Mouse (Mus musculus) embryonic fibroblast, embryonic 13.5 days (primary cell): ENCODE measurements at regions not wholly inside any gene's neighbourhood (a gene's known extent, or its start where the extent isn't known, plus 50 kb on each side); places are given as distances from the start of the nearest gene placed in this dataset.

Source experiments
- CTCF ChIP-seq: IDR thresholded peaks from 2 replicates; pipeline ENCODE4 v1.5.1; 2011; ENCODE audit warnings: mild to moderate bottlenecking, control low read depth, low read length, moderate library complexity, borderline replicate concordance; ENCODE audit not compliant: insufficient read depth
- POLR2A ChIP-seq: IDR thresholded peaks from 2 replicates; pipeline ENCODE4 v1.6.1; 2011; ENCODE audit warnings: low read depth, mild to moderate bottlenecking, control low read depth, low read length, moderate library complexity

DNA sequence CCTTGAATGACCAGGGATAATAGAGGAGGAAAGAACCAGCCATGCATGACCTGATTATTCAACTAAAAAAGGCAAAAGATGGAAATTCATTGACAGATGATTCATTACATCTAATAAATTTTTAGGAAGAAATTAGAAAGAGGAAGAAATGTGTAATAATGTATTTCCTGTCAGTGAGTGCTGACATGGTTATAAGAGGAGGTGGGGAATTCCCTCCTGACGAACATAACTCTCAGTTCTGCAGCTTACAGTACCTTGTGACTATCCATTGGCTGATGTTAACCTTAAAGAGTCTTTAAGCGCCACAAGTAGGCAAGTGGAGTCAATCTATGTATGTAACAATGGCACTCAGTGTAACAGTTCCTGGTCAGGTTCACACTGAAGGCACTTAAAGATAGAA, 492.7 kb downstream of the Fgf9 start:
- TF ChIP-seq POLR2A: no peak
- TF ChIP-seq CTCF: no peak
